Mouse (Mus musculus) adrenal gland, postnatal 36 days (tissue): ENCODE results near the gene Vps37c. TPM values are rescaled to one million over a fixed set of nuclear protein-coding genes. Genes with fewer than 3 reads are reported as not detected.

Experiments
- DNase-seq, 2 experiments: peaks; one replicate each; pipeline ENCODE4 v3.0.0; 2021; ENCODE audit warnings: mixed read lengths in 1 of 2
- total RNA-seq, 2 experiments: library from RNA; stranded (reverse); gene quantifications; 2 replicates each; pipeline ENCODE4 v1.2.3; 2021

Vps37c gene
- total RNA-seq, 2 experiments from 2014 or later, result 21.1 to 30.5 TPM

DNA sequence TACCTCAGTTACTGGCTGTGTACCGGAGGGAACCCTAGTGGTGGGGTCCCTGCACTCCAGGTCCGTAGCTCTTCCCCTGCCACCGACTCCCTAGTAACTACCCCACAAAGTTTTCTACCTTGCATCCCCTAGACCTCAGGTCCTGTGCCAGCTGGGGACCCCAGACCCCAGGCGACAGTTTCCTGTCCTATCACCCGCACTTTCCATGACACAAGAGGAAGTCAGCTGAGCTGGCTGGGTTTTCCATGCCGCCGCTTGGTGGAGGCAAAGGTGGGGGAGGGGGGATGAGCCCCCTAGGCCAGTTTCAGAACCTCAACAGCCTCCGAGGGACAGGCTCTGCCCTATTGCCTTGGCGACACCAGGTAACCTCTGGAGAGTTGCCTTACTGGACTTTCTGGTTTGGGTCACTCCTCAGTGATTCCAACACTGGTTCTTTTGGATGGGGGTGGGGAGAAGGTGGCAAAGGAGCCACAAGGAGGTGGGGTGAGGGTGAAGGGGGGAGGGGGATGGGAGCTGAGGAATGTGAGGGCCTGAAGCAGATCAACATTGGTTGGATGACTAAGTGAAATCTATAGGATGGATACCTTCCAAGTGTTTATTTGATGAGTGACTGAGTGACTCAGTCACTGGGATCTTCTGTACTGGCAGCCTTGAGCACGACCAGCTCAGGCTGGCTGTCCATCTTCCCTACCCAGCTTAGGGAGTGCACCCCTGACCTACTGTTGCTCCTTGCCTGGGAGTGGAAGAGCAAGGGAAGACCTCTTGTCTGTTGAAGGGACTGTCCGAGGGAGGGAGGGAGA is 52.3 kb downstream of the Vps37c start:
- DNase-seq, result peak; percentile 30 to 37

DNA sequence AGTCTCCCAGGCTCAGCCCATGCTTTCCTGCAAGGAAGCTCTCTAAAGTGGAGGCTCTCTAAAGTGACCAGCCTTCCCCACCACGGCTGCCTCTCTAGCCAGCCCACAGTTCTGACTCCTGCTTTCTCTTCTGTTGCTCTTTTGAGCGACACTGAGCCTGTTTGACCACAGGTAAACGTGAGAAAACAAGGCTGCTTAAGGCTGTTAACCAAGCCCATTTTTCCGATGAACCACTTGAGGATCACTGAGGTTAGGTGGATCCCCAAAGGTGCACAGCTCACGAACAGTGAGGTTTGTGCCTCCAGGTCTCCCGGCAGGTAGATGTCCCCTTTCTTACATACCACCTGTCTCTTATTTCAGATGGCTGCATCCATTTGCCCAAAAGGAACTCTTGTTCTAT is 53.6 kb downstream of the Vps37c start:
- no peak for DNase-seq

DNA sequence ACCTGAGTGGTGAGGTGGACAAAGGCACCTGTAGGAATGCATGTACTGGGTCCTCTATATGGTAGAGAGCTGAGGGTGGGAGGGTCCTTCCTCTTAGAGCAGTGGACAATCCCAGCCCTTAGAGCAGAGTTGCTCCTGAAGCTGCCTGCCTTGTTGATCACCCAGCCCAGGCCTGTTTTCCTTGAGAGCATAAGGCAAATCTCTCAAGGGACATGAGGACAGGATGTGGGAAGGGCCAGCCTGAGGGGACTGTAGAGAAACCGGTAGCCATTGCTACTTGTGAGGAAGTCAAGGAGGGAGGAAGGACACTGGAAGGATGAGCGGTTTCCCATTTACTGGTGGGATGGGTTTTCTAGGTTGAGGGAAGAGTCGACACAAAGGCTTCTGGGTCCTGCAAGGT is 54.0 kb downstream of the Vps37c start:
- DNase-seq, result no peak

DNA sequence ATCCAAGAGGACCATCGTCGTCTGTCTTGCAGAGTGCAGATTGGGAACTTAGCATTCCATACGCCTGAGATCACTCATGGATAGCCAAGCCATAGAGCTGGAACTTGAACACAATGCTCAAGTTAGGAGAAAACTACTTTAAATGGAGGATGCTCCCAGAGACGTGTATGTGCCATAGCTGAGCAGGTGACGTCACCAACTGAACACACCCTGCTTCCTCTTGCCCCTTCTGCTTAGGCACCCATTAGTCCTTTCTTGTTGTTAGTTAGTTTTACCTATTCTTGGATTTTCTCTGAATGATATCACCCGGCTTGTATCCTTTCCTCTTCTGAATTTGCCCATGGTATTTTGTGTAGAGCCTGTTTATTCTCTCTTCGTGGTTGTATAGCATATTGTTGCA is 58.6 kb downstream of the Vps37c start:
- DNase-seq, result no peak

DNA sequence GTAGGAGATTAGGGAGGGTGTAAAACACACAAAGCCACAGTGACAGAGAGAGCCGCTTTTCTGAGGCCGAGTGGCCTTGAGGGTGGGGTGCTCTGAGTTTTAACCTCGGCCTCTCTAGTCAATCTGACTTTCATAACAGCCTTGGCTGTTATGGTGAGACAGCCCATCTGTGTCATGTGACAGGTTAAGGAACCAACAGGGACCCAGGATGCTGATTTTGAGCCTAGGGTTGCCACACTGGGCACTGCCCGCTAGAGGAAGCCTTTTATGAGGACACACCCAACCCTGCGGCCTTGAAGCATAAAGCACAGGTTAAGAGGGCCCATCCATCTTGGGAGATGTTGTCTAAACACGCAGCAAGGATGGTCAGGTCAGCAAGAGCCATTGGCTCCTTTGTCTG is 59.2 kb downstream of the Vps37c start:
- peak in 1 of 2 experiments; percentile 10 for DNase-seq

DNA sequence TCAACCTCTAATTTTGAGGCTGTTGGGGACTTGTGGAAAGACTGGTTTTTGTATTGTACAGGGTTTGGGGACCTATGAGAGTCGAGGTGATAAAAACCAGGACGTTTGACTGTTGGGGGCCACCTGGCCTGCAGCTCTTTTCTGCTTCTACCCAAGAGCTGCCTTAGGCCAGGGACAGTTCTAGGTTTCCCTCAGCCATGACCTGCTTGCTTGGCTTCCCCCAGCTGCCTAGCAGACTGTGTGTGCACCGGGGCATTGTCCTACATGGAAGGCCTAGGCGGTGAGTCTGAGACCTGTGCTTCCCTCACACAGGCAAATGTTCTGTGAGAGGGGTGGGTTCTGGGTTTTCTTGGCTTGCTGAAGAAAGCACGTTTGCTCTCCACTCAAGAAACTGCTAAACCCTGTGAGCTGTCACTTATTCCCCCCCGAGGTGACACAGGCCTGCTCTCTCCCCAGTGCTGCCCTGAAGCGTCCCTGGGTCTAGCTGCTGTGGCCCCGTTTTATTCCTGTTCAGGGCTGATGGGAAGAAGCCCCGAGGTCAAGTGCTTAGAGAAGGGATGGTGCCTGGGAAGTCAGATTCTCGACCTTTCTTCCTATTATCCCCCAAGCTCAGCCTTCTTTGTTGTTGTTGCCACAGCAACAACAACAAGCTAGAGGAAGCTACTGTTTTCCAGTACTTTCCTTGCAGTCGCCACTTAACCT is 60.0 kb downstream of the Vps37c start:
- no peak for DNase-seq

DNA sequence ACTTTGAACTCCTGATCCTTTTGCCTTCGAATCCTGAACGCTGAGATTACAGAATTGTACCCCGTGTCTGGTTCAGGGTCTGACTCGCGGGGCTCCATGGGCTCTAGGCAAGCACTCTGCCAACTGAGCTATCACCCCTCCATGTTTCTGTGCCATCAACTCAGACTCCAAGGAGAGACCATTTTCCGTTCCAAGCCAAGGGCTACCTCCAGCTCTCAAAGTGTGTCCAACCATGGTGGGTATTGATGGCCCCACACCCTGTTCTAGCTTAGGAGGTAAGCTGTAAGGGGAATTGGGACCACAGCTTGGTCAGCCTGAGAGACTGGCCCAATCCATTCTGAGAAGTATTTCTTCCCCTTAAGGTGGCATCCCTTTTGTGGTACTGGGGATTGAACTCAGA is 60.8 kb downstream of the Vps37c start:
- no peak for DNase-seq

DNA sequence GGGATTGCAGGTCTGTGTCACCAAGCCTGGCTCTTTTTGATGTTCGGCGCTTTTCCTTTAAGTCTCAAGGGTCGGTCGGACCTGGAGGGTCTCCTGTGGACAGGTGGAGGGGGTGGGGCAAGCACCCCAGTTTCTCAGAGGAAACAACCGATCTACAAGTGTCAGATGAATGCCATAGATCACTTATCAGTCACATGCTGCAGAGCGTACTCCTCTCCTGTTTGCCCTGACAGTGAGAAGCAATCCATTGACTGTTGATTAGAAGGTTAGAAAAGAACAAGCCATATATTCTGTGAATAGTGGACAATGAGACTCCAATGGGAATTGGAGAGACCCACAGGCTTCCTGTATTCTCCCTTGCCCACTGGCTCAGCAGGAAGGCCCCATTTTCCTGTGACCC is 61.6 kb downstream of the Vps37c start:
- no peak for DNase-seq

DNA sequence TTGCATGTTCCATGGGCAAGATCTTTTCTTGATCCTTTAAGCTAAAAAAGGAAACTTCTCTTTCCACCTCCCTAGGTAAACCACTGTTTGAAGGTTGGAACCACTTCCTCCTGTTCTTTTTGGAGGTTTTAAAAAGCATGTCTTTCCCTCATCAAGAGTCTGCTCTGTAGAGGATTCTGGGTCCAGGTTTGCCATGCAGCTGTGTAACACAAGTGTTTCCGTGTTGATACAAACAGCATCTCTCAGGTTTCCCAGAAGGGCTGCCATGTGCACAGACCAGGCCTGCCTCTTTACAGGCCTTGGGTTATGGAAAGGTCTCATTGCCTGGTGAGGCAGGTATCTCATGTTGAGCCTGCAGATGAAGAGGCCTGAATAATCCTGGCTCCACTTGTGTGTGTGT is 63.1 kb downstream of the Vps37c start:
- no peak for DNase-seq

DNA sequence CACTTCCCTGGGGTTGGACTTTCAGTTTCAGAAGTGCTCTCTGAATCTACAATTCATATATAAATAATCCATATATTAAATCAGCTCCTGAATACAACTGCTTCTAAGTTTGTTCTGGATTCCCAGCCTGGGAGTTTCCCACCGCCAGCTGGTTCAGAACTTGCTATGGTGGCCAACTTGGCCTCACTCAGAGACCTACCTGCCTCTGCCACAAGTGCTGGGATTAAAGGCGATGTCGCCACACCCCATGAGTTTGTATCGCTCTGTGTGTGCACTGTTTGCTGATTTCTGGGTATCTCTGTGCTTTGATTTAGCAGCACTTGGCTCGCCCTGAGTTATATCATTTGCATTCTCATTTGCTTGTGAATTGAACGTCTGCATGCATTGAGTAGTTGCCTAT is 63.6 kb downstream of the Vps37c start:
- no peak for DNase-seq

DNA sequence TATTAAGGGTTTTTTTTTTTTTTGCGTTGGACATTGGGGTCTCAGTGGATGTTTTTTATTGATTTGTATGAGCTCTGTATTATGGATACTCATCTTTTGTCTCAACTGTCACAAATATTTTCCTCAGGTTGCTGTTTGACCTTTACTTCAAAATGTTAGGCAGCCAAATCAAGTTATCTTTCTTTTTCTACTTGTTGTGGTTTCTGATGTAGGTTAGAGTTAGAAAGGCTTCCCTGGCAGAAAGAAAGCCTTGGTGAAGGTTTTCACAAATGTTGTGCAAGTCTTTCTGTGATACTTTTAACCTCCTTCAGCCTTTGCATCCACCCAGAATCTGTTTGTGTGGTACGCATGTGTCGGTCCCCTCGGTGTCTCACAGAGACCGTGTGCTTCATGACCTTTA is 64.1 kb downstream of the Vps37c start:
- DNase-seq, result no peak

DNA sequence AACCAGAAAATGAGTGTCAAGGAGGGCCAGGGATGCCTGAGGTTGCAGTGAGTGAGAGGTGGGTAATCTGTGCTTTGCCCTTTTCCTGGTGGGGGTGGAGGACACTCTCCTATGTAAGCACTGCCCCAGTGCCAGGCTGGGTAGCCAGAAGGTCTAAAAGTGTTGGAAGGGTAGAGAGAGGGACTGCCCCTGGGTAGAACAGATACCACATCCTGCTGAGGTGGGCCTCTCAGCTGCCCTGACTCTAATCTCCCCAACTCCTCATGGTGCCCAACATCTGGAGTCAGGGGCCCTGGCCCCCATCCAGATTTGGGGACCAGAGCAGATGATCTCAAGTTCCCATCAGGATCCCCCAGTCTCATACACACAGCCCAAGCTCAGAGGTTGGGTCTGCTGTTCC is 68.6 kb downstream of the Vps37c start:
- no peak for DNase-seq

DNA sequence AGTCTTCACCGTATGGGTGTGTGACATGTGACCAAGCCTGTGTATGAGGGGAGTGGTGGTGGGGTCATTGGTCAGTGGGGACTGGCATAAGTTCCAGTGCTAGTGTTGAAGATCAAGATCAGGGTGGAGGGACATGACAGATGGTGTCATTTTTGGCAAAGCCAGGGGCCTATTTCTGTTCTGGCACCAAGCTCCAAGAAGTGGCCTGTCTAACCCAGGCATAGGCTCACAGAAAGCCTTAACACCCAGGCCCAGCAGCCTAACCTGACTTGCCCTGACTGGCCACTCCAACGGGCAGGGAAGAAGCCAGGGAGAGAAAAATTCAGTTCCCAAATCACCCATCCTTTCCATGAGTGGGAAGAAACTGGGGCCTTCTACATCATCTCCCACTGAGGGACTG is 69.0 kb downstream of the Vps37c start:
- DNase-seq, result no peak

DNA sequence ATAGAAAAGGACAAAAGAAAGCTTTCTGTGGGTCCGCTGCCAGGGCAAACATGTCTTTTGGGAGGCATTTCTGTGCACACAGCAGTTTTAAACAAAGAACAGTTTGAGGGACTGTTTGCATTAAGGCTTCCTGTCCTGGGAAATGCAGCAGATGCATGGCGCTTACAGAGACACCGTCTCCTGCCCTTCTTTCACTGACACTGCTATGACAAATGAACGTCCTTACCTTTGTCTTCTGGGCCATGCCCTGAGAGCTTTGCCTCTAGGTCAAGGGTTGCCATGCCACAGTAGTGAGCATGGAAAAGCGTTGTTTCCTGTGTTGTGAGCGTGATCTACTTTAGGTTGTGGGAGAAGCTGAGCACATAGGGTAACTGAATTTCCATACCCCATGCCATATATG is 70.2 kb downstream of the Vps37c start:
- no peak for DNase-seq

DNA sequence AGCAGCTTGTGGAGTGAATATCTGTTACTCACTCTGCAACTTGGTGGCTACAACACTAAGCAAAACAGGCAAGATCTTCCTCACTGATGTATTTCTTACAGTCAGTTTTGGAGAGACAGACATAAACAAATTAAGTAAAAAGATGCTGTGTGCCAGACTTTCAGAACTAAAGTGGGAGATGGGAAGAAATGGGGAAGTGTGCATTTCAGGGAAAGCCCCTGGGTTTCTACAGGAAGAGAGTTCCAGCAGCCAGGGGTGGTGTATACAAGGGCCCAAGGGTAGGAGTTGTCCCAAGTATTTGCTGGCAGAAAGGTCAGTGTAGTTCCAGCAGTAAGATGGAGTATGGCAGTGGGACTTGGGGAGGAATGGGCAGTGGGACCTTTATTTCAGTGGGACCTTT is 71.0 kb downstream of the Vps37c start:
- DNase-seq, result no peak

DNA sequence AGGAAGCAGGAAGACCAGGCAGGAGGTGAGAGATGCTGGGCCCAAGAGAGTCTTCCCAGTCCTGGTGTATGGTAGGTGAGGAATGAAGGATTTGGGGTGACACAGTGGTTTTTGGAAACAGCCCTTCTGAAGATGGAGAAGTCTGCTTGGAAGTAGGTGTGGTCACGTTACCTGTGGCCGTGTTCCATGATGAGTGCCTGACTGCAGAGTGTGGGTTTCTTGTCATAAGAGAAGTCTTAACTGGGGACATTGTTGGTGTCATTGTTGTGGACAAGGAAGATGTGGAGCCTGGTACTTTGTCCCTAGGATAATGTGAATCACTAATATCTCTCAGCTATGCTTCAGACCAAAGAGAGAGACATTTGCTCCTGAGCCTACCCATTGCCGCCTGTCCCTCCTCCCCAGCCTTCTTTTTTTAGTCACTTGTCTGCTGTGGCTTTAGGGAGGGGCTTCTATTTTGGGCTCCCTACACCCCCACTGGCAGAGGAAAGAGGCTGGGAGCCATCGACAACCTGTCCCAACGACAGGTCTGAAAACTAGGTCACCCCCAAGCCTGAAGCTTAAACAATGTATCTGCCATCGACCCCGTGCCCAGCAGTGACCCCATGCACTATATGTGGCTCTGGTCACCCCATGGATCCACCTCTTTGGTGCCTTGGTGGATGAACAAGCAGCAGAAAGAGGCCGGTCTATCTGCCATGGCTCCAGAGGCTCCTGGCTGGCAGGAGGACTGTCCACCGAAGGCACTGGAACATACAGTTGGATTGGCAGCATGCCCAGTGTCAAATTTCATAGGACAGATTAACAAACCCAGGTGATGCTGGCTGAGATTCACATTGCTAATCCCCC is 71.7 kb downstream of the Vps37c start:
- DNase-seq, result no peak

DNA sequence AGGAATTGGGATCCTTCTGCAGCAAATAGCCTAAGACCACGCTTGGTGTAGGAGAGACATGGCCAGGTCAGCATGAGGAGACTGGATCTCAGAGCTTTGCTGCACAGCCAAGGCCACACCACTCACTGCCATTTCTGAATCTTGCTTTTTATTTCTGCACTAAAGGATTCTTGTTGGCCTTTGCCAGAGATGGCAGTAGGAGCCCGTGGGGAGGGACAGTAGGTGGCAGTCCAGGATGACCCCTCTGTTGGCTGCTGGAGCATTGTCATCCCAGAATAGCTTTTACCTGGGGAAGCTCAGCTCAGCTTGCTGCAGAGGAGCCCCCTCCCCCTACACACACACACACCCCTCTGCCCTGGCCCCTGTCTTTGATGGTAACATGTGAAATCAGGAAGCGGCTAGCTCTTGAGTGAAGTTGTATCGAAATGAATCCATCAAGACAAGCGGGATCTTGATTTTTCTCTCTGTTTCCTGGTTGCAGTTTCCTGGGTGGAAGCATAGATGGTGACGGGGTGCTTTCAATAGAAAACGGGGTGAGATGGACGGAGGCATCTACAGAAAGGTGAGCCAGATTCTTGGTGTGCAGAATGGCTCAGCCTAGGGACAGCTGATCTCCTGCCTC is 73.4 kb downstream of the Vps37c start:
- DNase-seq, result no peak

DNA sequence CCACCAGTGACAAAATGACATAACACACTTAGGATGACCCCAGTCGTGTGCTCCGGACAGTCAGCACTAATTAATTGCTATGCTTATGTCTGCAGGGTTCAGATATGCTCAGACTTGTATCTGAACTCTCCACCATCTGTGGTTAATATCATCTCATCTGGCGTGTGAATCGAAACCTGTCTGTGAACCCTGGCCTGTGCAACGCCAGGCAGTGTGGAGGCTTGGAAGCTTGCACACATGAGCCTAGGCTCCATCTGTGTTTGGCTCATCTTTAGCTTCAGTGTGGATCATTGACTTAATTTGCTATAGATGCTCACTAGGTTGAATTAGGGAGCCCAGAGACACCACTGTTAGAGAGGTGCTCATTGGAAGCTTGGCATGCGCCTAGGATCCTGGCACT is 73.9 kb downstream of the Vps37c start:
- DNase-seq, result no peak

DNA sequence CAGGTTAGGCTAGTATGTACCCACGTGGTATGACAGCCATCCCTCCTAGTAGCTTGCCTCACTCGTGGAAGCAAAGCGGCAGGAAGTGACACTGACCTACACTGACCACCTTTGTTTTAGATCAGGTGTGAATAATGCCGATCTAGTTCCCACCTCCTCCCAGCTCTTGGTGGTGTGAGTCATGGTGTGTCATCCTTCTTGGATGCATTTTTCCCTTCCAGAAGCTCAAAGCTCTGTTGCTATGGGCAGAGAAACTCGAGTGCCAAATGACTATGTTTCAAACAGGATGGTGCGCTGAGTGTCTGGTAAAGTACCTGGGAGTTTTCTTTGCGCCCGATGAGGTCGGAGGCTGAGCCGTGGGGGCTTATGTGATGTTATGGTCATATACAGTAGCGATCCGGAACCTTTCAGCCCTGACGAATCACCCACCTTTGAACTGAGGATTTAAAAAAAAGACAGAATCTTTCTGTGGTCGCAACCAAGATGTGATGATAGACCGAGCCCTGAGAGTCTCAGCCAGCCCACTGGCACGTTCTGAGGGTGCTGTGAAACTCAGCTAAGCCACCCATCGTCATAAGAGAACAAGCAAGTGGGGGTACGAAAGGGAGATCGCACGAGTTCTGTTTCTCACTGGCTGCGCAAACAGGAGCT is 75.0 kb downstream of the Vps37c start:
- DNase-seq, result no peak
